Mouse (Mus musculus): ENCODE data around the gene Rnf157. TPM values are rescaled to one million over a fixed set of nuclear protein-coding genes. Genes with fewer than 3 reads are reported as not detected.

Rnf157 gene
- total RNA-seq, 2 experiments from 2014 or later: 228 to 235 TPM

DNA sequence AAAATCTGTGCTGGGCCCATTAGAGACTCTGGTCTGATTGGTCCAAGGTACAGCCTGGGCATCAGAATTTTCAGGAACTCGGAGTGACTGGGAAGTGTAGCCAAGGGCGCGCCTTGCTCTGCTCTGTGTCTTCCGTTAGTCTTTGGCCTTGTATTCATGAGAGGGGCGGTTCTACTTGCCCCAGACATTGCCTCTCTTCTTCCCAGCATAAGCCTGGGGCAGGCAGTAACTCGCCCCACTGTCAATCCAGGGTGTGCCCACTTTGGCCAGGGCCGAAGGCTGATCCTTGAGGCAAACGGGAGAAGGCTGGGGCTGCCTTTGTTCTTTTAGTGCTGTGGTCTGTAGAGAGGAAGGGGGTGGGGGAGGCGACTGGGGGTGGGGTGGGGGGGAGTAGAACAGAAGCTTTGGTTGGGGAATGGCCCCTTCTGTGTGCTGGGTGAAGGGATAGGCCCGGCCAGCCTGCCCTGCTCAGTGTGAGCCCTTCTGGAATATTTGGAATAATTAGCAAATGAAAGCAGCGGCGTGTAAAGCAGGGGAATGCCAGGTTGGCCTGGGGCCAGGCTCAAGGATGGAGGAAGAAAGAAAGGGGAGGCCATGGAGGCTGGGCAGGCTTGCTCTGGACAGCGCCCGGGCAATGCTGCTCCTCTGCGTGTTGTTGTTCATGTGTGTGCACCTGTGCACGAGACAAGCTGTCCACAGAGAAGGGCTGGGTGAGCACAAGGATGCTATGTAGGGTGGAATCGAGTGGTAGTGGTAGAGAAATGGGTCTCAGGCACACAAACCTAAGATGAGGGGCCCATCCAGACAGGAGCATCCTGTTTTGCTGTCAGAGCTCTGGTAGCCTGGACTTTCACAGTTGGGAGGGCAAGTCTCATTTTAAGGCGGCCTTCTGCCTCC, 83.3 kb downstream of the Rnf157 start:
- intact Hi-C loops (cut with DNase I): no loop called here
- DNase-seq (ENCODE audit: low spot score in 2 of 2): no peak

DNA sequence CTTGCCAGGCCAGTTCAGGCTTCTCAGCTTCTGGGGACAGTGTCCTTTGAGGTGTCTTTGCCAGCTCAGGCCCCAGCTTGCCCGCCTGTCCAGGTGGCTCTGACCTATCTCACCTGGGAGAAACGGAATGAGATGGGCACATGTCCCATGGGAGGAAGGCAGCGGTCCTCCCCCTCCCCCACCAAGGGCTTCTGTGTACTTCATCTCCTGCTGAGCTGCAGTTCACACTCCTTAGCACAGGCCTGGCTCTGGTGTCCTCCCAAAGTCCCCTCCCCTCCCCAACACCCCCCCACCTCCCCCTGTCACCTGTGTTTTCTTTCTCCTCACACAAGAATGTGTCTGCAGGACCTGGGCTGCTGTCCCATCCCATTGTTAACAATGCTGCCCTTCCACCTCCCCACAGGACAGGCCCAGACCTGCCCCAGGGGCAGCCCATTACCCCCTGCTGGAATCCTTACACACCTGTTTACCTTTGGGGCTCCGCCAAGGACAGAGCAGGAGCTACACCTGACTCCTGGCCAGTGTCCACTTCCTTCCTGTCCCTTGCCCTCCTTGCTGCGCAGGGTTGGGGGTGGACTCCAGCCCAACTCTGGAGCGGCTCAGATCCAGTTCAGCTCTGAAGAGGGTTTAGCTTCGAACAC, 85.7 kb downstream of the Rnf157 start:
- intact Hi-C loops (cut with DNase I): no loop called here
- no peak for DNase-seq (ENCODE audit: low spot score in 2 of 2)

GRCm38 (mm10) chr11:116318719-116319659, 93.8 kb downstream of the Rnf157 start:
- intact Hi-C loops (cut with DNase I): loop anchor here (1.0 to 2.0 kb wide), 2 partner anchors 52 to 127 kb away; no protein-coding TSS in a partner anchor
- peak; percentile 68 to 86 for DNase-seq (ENCODE audit: low spot score in 2 of 2)

- no peak for DNase-seq (ENCODE audit: low spot score in 2 of 2)
- intact Hi-C loops (cut with DNase I): no loop called here
Measured at GRCm38 (mm10) chr11:116312359-116312758, 100.5 kb downstream of the Rnf157 start.

DNA sequence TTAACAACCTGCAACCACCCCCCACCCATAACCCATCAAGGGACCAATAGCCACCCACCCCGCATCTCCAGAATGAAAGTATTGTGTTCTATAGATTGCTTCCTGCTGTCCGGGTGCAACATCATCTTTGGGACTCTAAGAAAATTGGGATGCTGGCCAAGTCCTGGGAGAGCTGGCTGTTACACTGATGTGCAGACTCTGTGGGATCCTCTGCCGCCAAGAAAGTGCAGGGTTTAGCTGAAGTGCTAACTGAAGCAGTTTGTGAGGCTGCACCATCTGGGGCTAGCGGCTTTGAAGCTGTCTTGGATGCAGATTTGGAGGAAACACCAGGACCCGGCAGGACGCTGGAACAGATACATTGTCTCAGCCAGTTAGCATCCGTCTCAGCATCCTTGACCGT, 101.7 kb downstream of the Rnf157 start:
- peak; percentile 47 to 71 for DNase-seq (ENCODE audit: low spot score in 2 of 2)
- intact Hi-C loops (cut with DNase I): no loop called here

DNA sequence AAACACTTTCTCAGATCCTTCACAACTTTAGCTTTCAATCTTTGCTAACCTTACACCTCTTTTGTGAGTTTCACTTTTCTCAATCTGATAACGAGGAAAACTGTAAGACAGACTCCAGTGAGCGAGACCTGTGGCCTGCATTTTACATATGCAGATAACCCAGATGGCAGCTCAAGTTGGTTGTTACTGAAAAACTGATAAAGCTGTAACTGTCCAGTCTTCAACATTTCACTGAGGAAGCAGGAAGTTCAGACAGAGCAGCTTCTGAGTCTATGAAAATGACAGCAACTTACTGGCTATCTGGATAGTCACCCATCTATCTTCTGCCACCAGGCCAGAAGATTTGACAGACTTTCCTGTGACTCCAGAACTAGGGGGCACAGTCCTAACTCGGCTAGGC, 103.2 kb downstream of the Rnf157 start:
- intact Hi-C loops (cut with DNase I): loop anchor here (5.0 kb wide), 1 partner anchor 37 kb away; the partner anchor contains the start of gene Srp68
- DNase-seq (ENCODE audit: low spot score in 2 of 2): no peak

GRCm38 (mm10) chr11:116307762-116308531, 104.9 kb downstream of the Rnf157 start:
- no peak for DNase-seq (ENCODE audit: low spot score in 2 of 2)
- intact Hi-C loops (cut with DNase I): loop anchor here (5.0 kb wide), 1 partner anchor 36 kb away; the partner anchor contains the start of gene Srp68

DNA sequence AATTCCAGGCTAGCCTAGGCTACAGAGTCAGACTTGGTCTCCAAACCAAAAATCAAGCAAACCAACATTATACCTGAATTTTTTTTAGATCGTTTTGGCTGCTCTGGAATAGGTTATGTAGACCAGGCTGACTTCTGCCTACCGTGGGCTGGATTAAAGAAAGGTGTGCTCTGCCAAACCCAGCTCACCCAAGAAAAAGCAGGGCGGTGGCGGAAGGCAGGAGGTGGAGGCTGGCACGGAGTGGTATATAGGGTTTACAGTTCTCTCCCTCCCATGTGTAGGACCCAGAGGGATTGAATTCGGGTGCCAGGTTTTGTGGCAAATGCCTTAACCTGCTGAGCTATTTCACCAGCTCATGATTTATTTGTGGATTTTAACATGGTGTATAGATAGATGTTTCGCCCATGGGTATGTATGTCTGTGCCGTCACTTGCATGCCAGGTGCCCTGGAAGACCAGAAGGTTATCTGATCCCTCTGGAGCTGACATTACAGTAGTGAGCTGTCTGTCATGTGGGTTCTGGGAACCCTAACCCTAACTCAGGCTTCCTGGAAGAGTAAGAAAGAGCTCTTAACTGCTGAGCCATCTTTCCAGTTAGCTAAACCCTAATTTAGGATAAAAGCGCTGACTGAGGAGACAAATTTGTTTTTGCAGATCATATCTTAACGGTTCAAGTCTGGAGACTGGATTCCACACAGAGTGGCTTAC, 105.7 kb downstream of the Rnf157 start, which contains the start of gene Exoc7:
TSS of gene Exoc7 (minus strand) at position 215 of the 707 bp plus-strand sequence.
- intact Hi-C loops (cut with DNase I): loop anchor here (5.0 kb wide), 1 partner anchor 35 kb away; the partner anchor contains the start of gene Srp68
- DNase-seq (ENCODE audit: low spot score in 2 of 2): no peak

DNA sequence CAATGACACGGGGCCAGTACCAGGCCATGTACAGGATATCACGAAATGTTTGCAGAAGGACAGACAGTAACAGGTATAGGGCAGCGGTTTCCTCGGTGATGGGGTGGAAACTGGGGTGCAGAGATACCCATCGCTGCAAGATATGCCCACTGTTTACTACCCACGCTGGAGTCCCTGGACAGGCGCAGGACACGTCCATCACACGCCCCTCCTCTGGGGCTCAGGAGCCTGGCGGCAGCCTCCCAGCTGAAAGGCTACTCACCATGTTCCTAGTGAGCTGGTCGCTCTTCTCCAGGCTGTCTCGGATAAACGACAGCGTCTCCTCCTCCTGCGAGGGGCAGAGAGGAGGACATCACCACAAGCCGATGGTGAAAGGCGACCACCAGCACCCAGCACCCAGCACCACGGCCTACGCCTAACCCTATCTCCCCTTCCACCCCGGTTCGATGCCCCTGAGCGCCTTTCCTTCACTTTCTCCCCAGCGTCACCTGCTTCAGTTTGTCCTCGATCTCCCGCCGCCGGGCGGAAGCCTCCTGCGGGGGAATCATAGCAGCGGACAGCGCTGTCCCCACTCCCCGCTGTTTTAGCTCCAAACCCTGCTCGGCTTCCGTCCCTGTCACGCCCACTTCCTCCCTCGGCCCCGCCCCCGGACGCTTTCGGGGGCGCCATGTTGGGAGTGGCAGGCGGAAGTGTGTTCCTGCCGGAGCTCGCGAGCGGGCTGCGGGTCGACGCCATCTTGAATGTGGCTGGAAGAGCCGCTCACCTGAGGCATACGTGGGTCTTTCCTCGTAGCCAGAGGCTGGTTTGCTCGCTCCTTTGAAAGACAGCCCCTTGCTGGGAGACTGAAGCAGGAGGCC, 106.5 kb downstream of the Rnf157 start:
- intact Hi-C loops (cut with DNase I): loop anchor here (5.0 kb wide), 1 partner anchor 34 kb away; the partner anchor contains the start of gene Srp68
- DNase-seq (ENCODE audit: low spot score in 2 of 2): peak; percentile 89 to 92

DNA sequence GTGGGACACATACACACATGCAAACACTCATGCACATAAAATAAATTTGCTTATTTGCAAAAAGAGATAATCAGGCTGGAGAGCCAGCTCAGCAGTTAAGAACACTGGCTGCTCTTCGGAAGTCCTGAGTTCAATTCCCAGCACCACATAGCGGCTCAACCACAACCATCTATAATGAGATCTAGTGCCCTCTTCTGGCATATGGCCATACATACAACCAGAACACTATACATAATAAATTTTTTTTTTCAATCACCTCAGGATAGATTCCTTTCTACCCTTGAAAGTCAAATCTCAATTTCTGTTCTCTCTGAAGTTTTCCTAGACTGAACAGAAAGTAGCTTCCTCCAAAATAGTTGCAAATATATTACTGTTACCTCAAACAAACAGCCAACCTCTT, 107.4 kb downstream of the Rnf157 start:
- intact Hi-C loops (cut with DNase I): loop anchor here (5.0 kb wide), 1 partner anchor 33 kb away; the partner anchor contains the start of gene Srp68
- DNase-seq (ENCODE audit: low spot score in 2 of 2): no peak

DNA sequence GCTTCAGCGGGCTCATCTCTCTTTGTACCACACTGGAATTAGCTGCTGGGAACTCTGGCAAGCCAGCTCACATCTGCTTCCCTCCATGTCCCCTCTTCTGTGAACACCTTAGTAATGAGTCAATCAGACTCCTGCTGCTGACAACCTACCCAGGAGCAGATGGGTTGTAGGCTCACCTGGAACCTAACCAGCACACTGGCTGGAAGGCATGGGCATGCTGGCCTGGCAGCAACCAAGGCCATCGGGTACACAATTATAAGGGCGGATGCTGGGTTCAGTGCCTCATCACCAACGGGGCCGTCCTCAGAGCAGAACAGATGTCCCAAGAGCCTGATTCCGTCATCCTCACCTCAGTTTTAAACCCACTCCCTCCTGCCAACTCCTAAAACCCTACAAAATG, 114.2 kb downstream of the Rnf157 start:
- intact Hi-C loops (cut with DNase I): no loop called here
- no peak for DNase-seq (ENCODE audit: low spot score in 2 of 2)

DNA sequence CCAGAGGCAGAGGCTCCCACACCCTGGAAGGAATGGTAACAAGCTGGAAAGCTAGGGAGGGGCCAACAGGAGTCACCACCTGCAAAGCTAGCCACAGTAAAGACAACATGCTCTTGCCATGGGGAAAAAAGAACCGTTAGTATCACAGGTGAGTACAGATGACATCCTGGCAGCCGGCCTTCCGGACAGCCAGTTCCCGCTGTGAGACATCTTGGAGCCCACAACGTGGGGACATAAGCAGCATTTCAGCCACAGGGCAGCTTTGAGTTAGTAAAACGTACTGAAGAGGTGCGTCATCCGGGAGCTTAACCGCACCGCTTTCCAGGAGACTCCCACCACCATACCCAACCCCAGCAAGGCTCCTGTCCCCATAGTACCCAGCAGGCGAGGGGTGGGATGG, 114.6 kb downstream of the Rnf157 start:
- intact Hi-C loops (cut with DNase I): no loop called here
- no peak for DNase-seq (ENCODE audit: low spot score in 2 of 2)

- no peak for DNase-seq (ENCODE audit: low spot score in 2 of 2)
- intact Hi-C loops (cut with DNase I): no loop called here
Measured at GRCm38 (mm10) chr11:116297017-116297416, 115.8 kb downstream of the Rnf157 start.

- intact Hi-C loops (cut with DNase I): no loop called here
- no peak for DNase-seq (ENCODE audit: low spot score in 2 of 2)
Measured at GRCm38 (mm10) chr11:116296191-116296734, 116.6 kb downstream of the Rnf157 start.

DNA sequence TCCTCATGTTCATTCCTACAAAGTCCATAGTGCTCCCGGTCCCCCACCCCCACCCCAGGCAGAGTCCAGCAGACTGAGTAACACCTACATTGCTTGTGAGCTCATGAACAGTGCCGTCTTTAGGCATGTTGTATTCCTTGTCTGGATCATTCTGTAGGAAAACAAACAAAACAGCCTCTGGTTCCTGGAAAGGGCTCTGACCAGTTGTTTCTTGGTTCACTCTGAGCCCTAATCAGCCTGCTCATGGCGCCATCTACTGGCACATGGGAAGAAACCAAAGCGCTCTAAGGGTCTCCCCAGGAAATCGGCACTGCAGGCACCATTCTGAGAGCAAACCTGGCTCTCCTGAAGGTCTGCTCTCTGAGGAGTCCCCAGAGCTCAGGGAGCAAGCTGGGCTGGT, 118.5 kb downstream of the Rnf157 start:
- peak; percentile 61 to 65 for DNase-seq (ENCODE audit: low spot score in 2 of 2)
- intact Hi-C loops (cut with DNase I): loop anchor here (1.0 kb wide), 1 partner anchor 68 kb away; no protein-coding TSS in a partner anchor

DNA sequence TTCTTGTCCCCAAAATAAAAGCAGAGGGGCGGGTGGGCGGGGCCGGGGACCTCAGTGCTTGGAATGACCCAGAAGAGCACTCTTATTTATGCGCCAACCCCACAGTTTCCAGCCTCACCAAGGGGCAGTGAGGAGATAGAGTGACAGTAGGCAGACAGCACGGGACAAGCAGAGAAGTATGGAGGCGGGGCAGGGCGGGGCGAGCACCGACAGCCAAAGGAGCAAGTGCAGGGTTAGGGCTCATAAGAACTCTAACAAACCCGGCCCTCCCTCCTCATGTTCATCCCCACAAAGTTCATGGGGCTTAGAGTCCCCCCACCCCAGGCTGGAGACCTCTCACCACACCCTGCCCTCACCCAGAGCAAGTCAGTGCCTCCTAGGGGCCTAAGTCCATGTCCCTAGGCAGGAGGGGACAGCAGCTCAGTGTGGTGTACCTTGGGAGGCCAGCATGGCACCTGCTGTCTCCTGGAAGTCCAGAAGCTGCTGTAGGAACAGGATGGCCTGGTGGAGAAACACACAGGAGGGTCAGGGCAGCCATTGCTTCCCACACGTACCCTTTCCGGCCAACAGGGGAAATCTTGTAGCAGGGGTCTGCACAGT, 119.2 kb downstream of the Rnf157 start:
- intact Hi-C loops (cut with DNase I): loop anchor here (1.0 kb wide), 1 partner anchor 67 kb away; no protein-coding TSS in a partner anchor
- no peak for DNase-seq (ENCODE audit: low spot score in 2 of 2)
